Mouse (Mus musculus): ENCODE data around the gene Rassf5. TPM values are rescaled to one million over a fixed set of nuclear protein-coding genes. Genes with fewer than 3 reads are reported as not detected.
"Not testable (repeated sequence)": the region's sequence is repeated elsewhere in the genome, so short reads cannot be mapped to it uniquely, and the experiment has no call there.

The Rassf5 gene
- polyA plus RNA-seq, 1 experiment from 2014 or later = 1.4 TPM

- peak overlapping the region; percentile 42 for H3K27ac ChIP-seq
- no peaks in the 10 kb centered on the region for H3K9me3 ChIP-seq
- peaks cover 33% of the 10 kb centered on the region for H3K4me1 ChIP-seq (replicated peaks)
- peak overlapping the region; percentile 24; the same call in 1 of the 2 replicates for H3K4me3 ChIP-seq
- H3K36me3 ChIP-seq = no peaks in the 10 kb centered on the region
- WGBS = 52% methylated on average over 8 of the region's 8 CpGs
- no peaks in the 10 kb centered on the region for H3K27me3 ChIP-seq (ENCODE audit: insufficient read depth, poor library complexity, severe bottlenecking)
- no peak for DNase-seq (ENCODE audit: low spot score)
Observed at GRCm38 (mm10) chr1:131278606-131279455, 33.8 kb upstream of the Rassf5 start.

GRCm38 (mm10) chr1:131276831-131277230, 31.8 kb upstream of the Rassf5 start:
- Histone ChIP-seq H3K4me1 (replicated peaks) (peaks cover 33% of the 10 kb centered on the region), H3K27ac (no peak overlapping the region; the same call in 1 of the 2 replicates), H3K4me3 (no peak overlapping the region), H3K9me3 (no peaks in the 10 kb centered on the region), H3K36me3 (no peaks in the 10 kb centered on the region), H3K27me3 (ENCODE audit: insufficient read depth, poor library complexity, severe bottlenecking) (no peaks in the 10 kb centered on the region)
- DNase-seq (ENCODE audit: low spot score) = no peak

DNA sequence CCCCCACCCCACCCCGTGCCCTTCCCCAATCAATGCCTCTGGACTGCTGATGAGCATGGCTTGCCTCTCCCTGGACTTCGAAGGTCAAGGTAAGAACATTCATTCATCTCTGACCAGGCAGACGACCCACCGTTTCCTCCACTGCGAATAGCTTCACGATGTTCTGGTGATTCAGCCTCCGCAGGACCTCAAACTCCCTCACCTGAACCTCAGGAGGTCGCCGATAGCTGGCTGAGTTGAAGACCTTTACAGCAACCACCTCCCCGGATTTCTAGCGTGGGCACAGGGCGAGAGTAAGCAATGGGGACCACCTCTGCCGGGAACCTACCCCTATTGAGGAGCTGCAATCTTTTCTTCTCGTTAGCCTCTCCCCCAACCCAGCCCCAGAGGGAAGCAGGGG, 30.5 kb upstream of the Rassf5 start:
- Histone ChIP-seq H3K9me3 (no peaks in the 10 kb centered on the region), H3K27ac (no peak overlapping the region), H3K4me1 (replicated peaks) (peaks cover 33% of the 10 kb centered on the region), H3K27me3 (ENCODE audit: insufficient read depth, poor library complexity, severe bottlenecking) (no peaks in the 10 kb centered on the region), H3K4me3 (no peak overlapping the region), H3K36me3 (no peaks in the 10 kb centered on the region)
- WGBS = 80% methylated on average over 14 of the region's 14 CpGs
- no peak for DNase-seq (ENCODE audit: low spot score)

DNA sequence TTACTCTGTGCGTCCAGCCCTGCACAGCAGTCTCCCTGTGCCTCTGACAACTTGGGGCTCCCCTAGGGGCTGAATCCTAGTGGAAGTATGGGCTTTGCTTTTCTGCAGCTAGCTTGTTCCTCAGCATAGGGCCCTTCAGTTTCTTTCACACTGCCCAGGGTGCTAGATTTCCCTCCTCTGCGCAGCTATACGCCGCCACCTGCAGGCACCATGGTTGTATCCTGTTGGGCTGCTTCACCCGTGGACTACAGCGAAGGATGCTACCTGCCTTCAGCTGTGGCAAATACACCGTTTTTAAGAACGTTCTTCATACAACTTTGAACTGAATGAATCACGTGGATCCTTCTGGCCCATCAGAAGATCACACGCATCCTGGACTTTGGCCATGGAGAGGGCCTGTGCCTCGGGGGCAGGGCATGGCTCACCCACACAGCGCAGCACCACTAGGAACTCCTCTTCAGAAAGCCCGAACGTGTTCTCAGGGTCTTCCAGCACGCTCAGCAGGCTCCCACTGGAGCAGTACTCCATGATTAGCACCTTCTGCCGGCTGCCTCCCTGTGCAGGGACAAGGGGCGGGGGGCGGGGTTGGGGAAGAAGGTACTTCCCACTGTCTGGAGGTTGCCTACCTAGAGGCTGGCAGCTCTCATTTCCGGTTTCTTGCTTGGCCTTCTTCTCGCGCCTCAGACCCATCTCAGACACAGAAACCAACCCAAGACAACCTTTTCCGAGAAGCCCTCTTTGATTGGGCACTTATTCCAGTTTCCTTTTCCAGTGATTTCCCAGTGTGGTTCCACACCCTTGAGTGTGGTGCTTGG, 29.9 kb upstream of the Rassf5 start:
- H3K36me3 ChIP-seq = no peaks in the 10 kb centered on the region
- no peak overlapping the region for H3K27ac ChIP-seq
- WGBS = 53% methylated on average over 22 of the region's 22 CpGs
- no peak overlapping the region for H3K4me3 ChIP-seq
- H3K27me3 ChIP-seq (ENCODE audit: insufficient read depth, poor library complexity, severe bottlenecking) = peaks cover 1% of the 10 kb centered on the region; the same call in 1 of the 2 replicates
- DNase-seq (ENCODE audit: low spot score) = no peak
- no peaks in the 10 kb centered on the region for H3K9me3 ChIP-seq
- H3K4me1 ChIP-seq (replicated peaks) = peaks cover 35% of the 10 kb centered on the region

DNA sequence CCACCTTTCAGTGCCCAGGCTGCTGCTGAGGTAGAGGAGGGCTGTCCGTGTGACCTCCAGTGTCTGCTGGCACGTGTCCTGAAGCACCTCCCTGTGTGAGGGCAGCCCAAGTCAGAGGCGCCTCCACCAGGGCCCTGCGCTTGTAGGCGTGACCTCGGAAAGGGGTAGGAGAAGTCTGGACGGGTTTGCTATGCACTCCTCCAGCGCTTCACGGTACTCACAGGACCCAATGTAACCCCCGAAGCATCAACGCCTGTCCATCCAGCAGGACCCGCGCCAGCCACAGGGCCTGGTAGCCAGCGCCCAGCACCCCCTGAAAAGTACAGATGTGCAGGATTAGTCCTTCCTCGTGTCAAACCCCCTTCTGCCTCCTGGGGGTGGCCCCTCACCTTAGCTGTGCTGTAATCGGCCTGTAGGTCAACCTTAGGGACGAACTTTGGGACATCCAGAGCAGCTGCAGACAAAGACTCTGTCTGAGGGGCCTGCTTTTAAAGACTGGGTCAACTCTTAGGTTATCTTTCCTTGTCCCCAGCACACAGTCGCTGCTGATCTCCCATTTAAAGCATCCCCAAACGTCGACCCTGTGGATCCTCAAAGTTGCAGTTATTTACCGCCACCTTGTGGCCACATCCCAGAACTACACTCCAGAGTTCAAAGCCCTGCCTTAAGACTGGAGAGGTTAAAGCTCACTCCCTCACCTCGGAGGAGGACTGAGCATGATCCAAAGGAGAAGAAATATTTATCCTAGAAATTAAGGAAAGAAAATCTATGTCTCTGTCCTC, 24.9 kb upstream of the Rassf5 start:
- 31% methylated on average over 22 of the region's 22 CpGs for WGBS
- Histone ChIP-seq H3K36me3 (no peaks in the 10 kb centered on the region), H3K27ac (peak overlapping the region; percentile 62; the same call in 1 of the 2 replicates), H3K4me3 (peak overlapping the region; percentile 28), H3K27me3 (ENCODE audit: insufficient read depth, poor library complexity, severe bottlenecking) (peaks cover 14% of the 10 kb centered on the region), H3K9me3 (no peaks in the 10 kb centered on the region), H3K4me1 (replicated peaks) (peaks cover 10% of the 10 kb centered on the region)
- DNase-seq (ENCODE audit: low spot score) = peak; percentile 80

DNA sequence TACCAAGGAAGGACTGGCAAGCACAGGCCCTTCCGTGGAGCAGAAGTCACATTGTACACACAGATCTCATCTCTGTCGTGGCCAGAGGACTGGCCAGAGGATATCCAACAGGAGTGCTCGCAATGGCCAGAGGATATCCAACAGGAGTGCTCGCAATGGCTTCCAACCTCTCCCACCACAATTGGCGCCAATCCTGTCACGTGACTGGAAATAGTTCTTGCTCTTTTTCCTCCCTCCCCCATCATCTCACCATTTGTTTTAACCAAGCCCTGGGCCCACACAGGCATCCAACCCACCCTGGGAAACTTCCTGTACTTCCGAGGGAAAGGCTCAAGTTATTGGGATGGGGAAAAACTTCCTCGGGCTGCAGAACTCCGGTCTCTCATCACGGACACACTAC, 23.7 kb upstream of the Rassf5 start:
- WGBS = 82% methylated on average over 10 of the region's 10 CpGs

GRCm38 (mm10) chr1:131263905-131264304, 18.8 kb upstream of the Rassf5 start:
- Histone ChIP-seq H3K4me3 (no peak overlapping the region), H3K27me3 (ENCODE audit: insufficient read depth, poor library complexity, severe bottlenecking) (peaks cover 18% of the 10 kb centered on the region; the same call in 1 of the 2 replicates), H3K27ac (no peak overlapping the region), H3K36me3 (no peaks in the 10 kb centered on the region), H3K9me3 (no peaks in the 10 kb centered on the region), H3K4me1 (replicated peaks) (no peaks in the 10 kb centered on the region)
- 75% methylated on average over 12 of the region's 12 CpGs for WGBS
- DNase-seq (ENCODE audit: low spot score) = no peak

More for the DNA sequence above, 23.7 kb upstream of the Rassf5 start:
- H3K4me1 ChIP-seq (replicated peaks) = peaks cover 5% of the 10 kb centered on the region
- peaks cover 14% of the 10 kb centered on the region for H3K27me3 ChIP-seq (ENCODE audit: insufficient read depth, poor library complexity, severe bottlenecking)
- H3K36me3 ChIP-seq = no peaks in the 10 kb centered on the region
- DNase-seq (ENCODE audit: low spot score) = no peak
- no peak overlapping the region for H3K4me3 ChIP-seq
- no peaks in the 10 kb centered on the region for H3K9me3 ChIP-seq
- no peak overlapping the region for H3K27ac ChIP-seq

DNA sequence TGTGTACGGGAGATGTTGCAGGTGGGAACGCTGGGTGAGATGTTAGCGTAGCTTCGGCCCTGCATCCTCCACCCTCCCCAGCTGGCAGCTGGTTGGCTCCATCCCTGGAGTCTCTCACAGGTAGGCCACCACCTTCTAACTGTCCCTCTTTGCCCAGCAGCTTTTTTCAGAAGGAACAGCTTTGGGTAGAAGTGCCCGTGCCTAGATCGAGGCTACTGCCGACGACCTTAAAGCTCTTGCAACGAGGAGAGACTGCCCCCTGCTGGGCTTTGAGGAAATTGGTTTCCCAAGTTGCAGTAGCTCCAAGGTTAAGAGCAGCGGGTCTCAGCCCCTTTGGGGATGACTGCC, 15.2 kb upstream of the Rassf5 start:
- WGBS = 29% methylated on average over 10 of the region's 10 CpGs
- H3K4me3 ChIP-seq = no peak overlapping the region
- no peaks in the 10 kb centered on the region for H3K4me1 ChIP-seq (replicated peaks)
- peaks cover 23% of the 10 kb centered on the region for H3K27me3 ChIP-seq (ENCODE audit: insufficient read depth, poor library complexity, severe bottlenecking)
- H3K27ac ChIP-seq = no peak overlapping the region
- DNase-seq (ENCODE audit: low spot score) = peak; percentile 74
- H3K9me3 ChIP-seq = no peaks in the 10 kb centered on the region
- no peaks in the 10 kb centered on the region for H3K36me3 ChIP-seq

DNA sequence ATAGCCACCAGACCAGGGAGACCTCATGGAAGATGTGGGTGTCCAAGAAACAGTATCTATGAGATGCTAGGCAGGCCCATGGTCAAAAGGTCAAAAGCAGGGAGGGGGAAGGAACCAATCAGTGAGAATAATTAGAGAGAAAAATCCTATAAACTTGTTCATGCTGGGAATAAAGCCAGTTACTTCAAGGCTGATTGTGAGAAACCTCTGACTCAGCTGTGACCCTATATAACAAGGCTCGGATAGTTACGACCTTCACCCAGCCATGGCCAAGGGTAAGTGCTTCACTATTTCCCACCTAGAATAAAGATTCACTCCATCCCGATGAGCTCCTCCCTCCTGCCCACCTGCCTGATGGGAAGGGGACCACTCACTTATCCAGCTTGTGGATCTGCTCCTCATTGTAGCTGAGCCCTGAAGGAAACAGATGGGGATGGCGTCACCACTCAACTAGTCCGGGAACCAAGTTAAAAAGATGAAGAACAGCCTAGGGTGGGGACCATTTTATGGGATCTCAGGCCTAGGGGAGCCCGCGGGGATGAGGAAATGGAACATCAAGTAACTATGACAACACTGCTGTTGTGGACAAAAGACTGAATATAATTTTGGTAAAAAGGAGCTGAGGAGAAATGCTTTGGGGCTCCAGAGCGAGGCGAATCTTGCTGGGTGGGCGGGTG, 14.7 kb upstream of the Rassf5 start:
- Histone ChIP-seq H3K9me3 (no peaks in the 10 kb centered on the region), H3K4me3 (no peak overlapping the region), H3K27ac (no peak overlapping the region), H3K27me3 (ENCODE audit: insufficient read depth, poor library complexity, severe bottlenecking) (peaks cover 23% of the 10 kb centered on the region), H3K36me3 (no peaks in the 10 kb centered on the region), H3K4me1 (replicated peaks) (no peaks in the 10 kb centered on the region)
- DNase-seq (ENCODE audit: low spot score) = no peak
- WGBS = 71% methylated on average over 10 of the region's 10 CpGs

DNA sequence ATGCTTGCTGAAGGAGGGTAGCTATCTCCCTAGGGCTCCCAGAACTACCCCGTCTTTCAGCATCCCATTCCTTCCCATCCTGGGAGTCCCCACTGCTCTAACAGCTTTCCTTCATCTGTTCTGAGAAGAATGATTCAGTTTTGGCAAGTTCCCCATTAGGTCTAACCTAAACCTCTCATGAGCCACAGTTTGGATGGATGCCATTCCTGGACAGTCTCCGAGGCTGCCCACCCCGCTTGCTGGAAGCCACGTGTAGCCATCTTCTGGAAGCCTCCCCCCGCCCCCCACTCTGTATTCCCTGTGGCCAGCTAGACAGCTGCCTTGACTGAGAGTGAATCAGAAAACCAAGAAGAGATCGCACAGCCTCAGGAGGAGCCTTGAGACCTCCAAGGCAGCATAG, 12.2 kb upstream of the Rassf5 start:
- Histone ChIP-seq H3K36me3 (no peaks in the 10 kb centered on the region), H3K27me3 (ENCODE audit: insufficient read depth, poor library complexity, severe bottlenecking) (peaks cover 23% of the 10 kb centered on the region), H3K4me1 (replicated peaks) (no peaks in the 10 kb centered on the region), H3K4me3 (no peak overlapping the region), H3K27ac (no peak overlapping the region), H3K9me3 (no peaks in the 10 kb centered on the region)
- WGBS = 85% methylated on average over 6 of the region's 6 CpGs
- DNase-seq (ENCODE audit: low spot score) = no peak

DNA sequence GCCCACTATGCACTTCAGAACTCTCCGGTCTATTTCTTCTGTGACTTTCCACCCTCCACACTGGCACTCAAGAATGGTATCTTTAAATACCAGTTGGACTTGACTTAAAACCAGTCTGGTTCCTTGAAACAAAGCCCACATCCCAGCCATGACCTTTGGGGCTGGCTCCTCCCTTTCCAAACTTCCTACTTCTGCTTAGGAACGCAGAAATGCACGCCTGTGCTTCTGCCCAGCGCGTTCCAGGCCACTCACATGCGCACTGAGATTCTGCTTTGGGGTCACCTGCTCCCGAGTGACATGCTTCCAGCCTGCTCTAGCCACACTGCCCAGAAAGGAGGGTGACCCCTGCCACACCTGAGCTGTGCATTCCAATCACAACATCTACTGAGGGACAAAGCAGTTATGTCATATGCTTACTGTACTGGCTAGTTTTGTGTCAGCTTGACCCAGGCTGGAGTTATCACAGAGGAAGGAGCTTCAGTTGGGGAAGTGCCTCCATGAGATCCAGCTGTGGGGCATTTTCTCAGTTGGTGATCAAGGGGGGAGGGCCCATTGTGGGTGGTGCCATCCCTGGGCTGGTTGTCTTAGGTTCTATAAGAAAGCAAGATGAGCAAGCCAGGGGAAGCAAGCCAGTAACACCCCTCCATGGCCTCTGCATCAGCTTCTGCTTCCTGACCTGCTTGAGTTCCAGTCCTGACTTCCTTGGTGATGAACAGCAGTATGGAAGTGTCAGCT, 7.6 kb upstream of the Rassf5 start:
- peaks cover 19% of the 10 kb centered on the region for H3K27me3 ChIP-seq (ENCODE audit: insufficient read depth, poor library complexity, severe bottlenecking)
- H3K4me3 ChIP-seq; DNase-seq (ENCODE audit: low spot score); H3K4me1 ChIP-seq (replicated peaks); H3K27ac ChIP-seq; H3K36me3 ChIP-seq; H3K9me3 ChIP-seq: not testable (repeated sequence)
- WGBS = 88% methylated on average over 7 of the region's 7 CpGs

All from hindbrain, embryonic 10.5 days (tissue).